Mouse (Mus musculus): Measurements from ENCODE around the gene Slc12a1.
A peak's percentile ranks its signal among the peaks of the same experiment; 100 is the strongest.
"Not testable (repeated sequence)": the region's sequence is repeated elsewhere in the genome, so short reads cannot be mapped to it uniquely, and the experiment has no call there.

Gene Slc12a1

GRCm38 (mm10) chr2:125152388-125152787 is at the start of gene Slc12a1:
Slc12a1 (plus strand) TSS chr2:125152505.
- DNase-seq, result no peak

- not testable (repeated sequence) for DNase-seq
These were observed 47.8 kb upstream of the Slc12a1 start for GRCm38 (mm10) chr2:125104491-125104890.

GRCm38 (mm10) chr2:125106536-125106935 is 45.8 kb upstream of the Slc12a1 start:
- not testable (repeated sequence) for DNase-seq

GRCm38 (mm10) chr2:125119381-125120110 is 32.8 kb upstream of the Slc12a1 start:
- peak; percentile 18 for DNase-seq

GRCm38 (mm10) chr2:125122288-125122623 is 30.0 kb upstream of the Slc12a1 start:
- DNase-seq, result no peak

GRCm38 (mm10) chr2:125122624-125123476 is 29.5 kb upstream of the Slc12a1 start:
- DNase-seq, result peak; percentile 80

- DNase-seq, result peak; percentile 82
These were observed 28.8 kb upstream of the Slc12a1 start, which contains the start of gene Myef2 for GRCm38 (mm10) chr2:125123477-125123852. Myef2 (minus strand) TSS chr2:125123661.

- no peak for DNase-seq
These were observed 26.5 kb upstream of the Slc12a1 start for GRCm38 (mm10) chr2:125125824-125126223.

GRCm38 (mm10) chr2:125126792-125127191 is 25.5 kb upstream of the Slc12a1 start:
- no peak for DNase-seq

GRCm38 (mm10) chr2:125134113-125134512 is 18.2 kb upstream of the Slc12a1 start:
- no peak for DNase-seq

- peak; percentile 51 for DNase-seq
These were observed 16.1 kb upstream of the Slc12a1 start, which contains the start of gene Ctxn2 for GRCm38 (mm10) chr2:125135903-125136811. Ctxn2 (plus strand) TSS chr2:125136692.

- DNase-seq, result no peak
These were observed 15.5 kb upstream of the Slc12a1 start for GRCm38 (mm10) chr2:125136846-125137245.

GRCm38 (mm10) chr2:125142336-125142735 is 10.0 kb upstream of the Slc12a1 start:
- no peak for DNase-seq

GRCm38 (mm10) chr2:125154294-125154693 is 2.0 kb downstream of the Slc12a1 start:
- DNase-seq, result no peak

- no peak for DNase-seq
These were observed 3.2 kb downstream of the Slc12a1 start for GRCm38 (mm10) chr2:125155504-125155903.

- no peak for DNase-seq
These were observed 9.7 kb downstream of the Slc12a1 start for GRCm38 (mm10) chr2:125162012-125162470.

GRCm38 (mm10) chr2:125178225-125178798 is 26.0 kb downstream of the Slc12a1 start:
- DNase-seq, result no peak

- no peak for DNase-seq
These were observed 35.6 kb downstream of the Slc12a1 start for GRCm38 (mm10) chr2:125187904-125188303.

GRCm38 (mm10) chr2:125189197-125189596 is 36.9 kb downstream of the Slc12a1 start:
- DNase-seq, result peak; percentile 42

GRCm38 (mm10) chr2:125192905-125193304 is 40.6 kb downstream of the Slc12a1 start:
- DNase-seq, result no peak

- DNase-seq, result no peak
These were observed 44.5 kb downstream of the Slc12a1 start for GRCm38 (mm10) chr2:125196771-125197170.

- DNase-seq, result no peak
These were observed 56.7 kb downstream of the Slc12a1 start for GRCm38 (mm10) chr2:125208894-125209596.

Measured in cerebellum, adult 9-11 months (tissue).